Mouse (Mus musculus) spleen, adult 2 months (tissue): ENCODE measurements at regions not wholly inside any gene's neighbourhood (a gene's known extent, or its start where the extent isn't known, plus 50 kb on each side); places are given as distances from the start of the nearest gene placed in this dataset.

Experiments used
- CTCF ChIP-seq: fragments of 200-500 bp; IDR thresholded peaks from 2 replicates; pipeline ENCODE4 v1.5.1; 2011; ENCODE audit warnings: mild to moderate bottlenecking, inconsistent platforms; ENCODE audit not compliant: insufficient read depth, insufficient read length, insufficient replicate concordance; ENCODE audit errors: extremely low read depth
- POLR2A ChIP-seq: fragments of 200-500 bp; IDR thresholded peaks from 2 replicates; pipeline ENCODE4 v1.6.1; 2011; ENCODE audit warnings: low read depth, low read length, inconsistent platforms

DNA sequence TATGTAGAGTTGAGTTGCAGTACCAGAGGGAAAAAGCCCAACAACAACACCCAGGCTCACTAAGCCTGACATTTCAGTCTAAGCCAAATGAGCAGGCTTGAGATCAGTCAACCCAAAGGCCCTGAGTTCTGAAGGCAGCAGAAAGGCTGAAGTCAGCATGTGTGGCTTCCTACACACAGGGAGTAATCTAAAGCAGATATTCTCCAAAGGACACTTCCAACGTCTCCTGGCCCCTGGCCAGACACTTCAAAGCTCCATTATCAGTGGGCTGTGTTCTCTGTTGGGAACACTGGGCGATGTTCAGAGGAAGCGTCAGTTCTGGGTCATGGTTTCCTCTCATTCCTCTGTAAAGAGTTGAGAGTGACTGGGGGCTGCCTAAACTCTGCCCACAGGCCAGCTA lies 155.9 kb downstream of the Slc30a10 start:
- TF ChIP-seq CTCF (no peak), POLR2A (no peak)
